8 mouse cellular contexts compared by ENCODE assay signal in the genomic region with DNA sequence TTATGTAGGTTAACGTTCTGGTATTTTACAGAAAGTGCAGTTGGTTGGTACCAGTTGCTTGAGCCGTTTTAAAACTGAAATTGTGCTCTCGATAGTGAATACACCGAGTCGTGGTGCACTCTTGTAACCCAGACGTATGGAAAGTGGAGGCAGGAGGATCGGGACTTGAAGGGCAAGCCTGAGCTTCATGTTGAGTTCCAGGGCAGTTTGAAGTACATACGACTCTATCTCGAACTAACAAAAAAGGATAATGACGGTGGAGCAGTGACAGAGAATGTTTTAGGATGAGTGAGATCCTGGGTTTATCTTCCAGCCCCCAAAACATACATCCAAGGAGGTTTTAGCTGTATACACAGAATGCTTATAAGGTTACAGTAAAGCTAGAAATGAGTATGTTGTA. TPM values are rescaled to one million over a fixed set of nuclear protein-coding genes. Genes with fewer than 3 reads are reported as not detected.
DNase-seq lines count a peak whose midpoint lies in the region; ATAC-seq and TF ChIP-seq lines count a peak whose summit lies in the region.

No protein-coding gene starts in this region.

- H3K9ac ChIP-seq in lung, embryonic 14.5 days: peak overlapping the region; percentile 83
- H3K9ac ChIP-seq in intestine, embryonic 15.5 days: peak overlapping the region; percentile 77
- peak overlapping the region; percentile 86 for H3K9ac ChIP-seq in neural tube, embryonic 13.5 days

- no peak for ATAC-seq in lung, embryonic 14.5 days (ENCODE audit: insufficient read depth)
- no peak for ATAC-seq in intestine, embryonic 15.5 days
- ATAC-seq in neural tube, embryonic 13.5 days (ENCODE audit: low read depth): no peak

- H3K4me3 ChIP-seq in lung, embryonic 14.5 days (ENCODE audit: low read depth, low read length): peak overlapping the region; percentile 81
- H3K4me3 ChIP-seq in embryonic facial prominence, embryonic 10.5 days: peak overlapping the region; percentile 94
- peak overlapping the region; percentile 75 for H3K4me3 ChIP-seq in intestine, embryonic 15.5 days (replicated peaks)
- peak overlapping the region; percentile 79 for H3K4me3 ChIP-seq in neural tube, embryonic 13.5 days

- peak overlapping the region; percentile 69 for H3K4me2 ChIP-seq in lung, embryonic 14.5 days
- H3K4me2 ChIP-seq in intestine, embryonic 15.5 days (replicated peaks): peak overlapping the region; percentile 66
- peak overlapping the region; percentile 83 for H3K4me2 ChIP-seq in neural tube, embryonic 13.5 days

- no peak for DNase-seq in lung, embryonic 14.5 days
- DNase-seq in lung, adult 18-20 months: no peak
- DNase-seq in embryonic facial prominence, embryonic 10.5 days (ENCODE audit: low spot score): no peak
- DNase-seq in layer of hippocampus, postnatal 10 days (ENCODE audit: low spot score in 2 of 2): no peak
- no peak for DNase-seq in right cerebral cortex, postnatal 4 days
- DNase-seq in cerebellum, postnatal 36 days: no peak

- H3K27me3 ChIP-seq in lung, embryonic 14.5 days (ENCODE audit: insufficient read depth, low read length): no peaks in the 10 kb centered on the region
- no peaks in the 10 kb centered on the region for H3K27me3 ChIP-seq in embryonic facial prominence, embryonic 10.5 days (replicated peaks; ENCODE audit: low read depth, poor library complexity, severe bottlenecking)
- no peaks in the 10 kb centered on the region for H3K27me3 ChIP-seq in intestine, embryonic 15.5 days (replicated peaks)
- H3K27me3 ChIP-seq in neural tube, embryonic 13.5 days: no peaks in the 10 kb centered on the region

- no peak for TF ChIP-seq CTCF in lung, embryonic 14.5 days (IDR thresholded peaks at IDR 0.05; ENCODE audit: low read depth)

- no peaks in the 10 kb centered on the region for H3K4me1 ChIP-seq in lung, embryonic 14.5 days (ENCODE audit: insufficient read depth)
- H3K4me1 ChIP-seq in embryonic facial prominence, embryonic 10.5 days: peaks cover 11% of the 10 kb centered on the region
- H3K4me1 ChIP-seq in intestine, embryonic 15.5 days (replicated peaks): peaks cover 5% of the 10 kb centered on the region
- H3K4me1 ChIP-seq in neural tube, embryonic 13.5 days (replicated peaks): peaks cover 27% of the 10 kb centered on the region

- WGBS in lung, embryonic 14.5 days: 8% methylated on average over 10 of the region's 10 CpGs
- 19% methylated on average over 10 of the region's 10 CpGs for WGBS in embryonic facial prominence, embryonic 10.5 days
- WGBS in intestine, embryonic 15.5 days: 6% methylated on average over 10 of the region's 10 CpGs
- WGBS in neural tube, embryonic 13.5 days: 13% methylated on average over 10 of the region's 10 CpGs

- peak overlapping the region; percentile 7; the same call in 1 of the 2 replicates for H3K27ac ChIP-seq in lung, embryonic 14.5 days (ENCODE audit: low read depth)
- peak overlapping the region; percentile 83; the same call in 1 of the 2 replicates for H3K27ac ChIP-seq in embryonic facial prominence, embryonic 10.5 days (replicated peaks)
- no peak overlapping the region for H3K27ac ChIP-seq in intestine, embryonic 15.5 days
- no peak overlapping the region for H3K27ac ChIP-seq in neural tube, embryonic 13.5 days (replicated peaks)

- H3K36me3 ChIP-seq in lung, embryonic 14.5 days (ENCODE audit: insufficient read depth): no peaks in the 10 kb centered on the region
- H3K36me3 ChIP-seq in embryonic facial prominence, embryonic 10.5 days (replicated peaks): no peaks in the 10 kb centered on the region
- no peaks in the 10 kb centered on the region for H3K36me3 ChIP-seq in intestine, embryonic 15.5 days
- H3K36me3 ChIP-seq in neural tube, embryonic 13.5 days: no peaks in the 10 kb centered on the region

- no peaks in the 10 kb centered on the region for H3K9me3 ChIP-seq in lung, embryonic 14.5 days (ENCODE audit: low read depth, low read length)
- no peaks in the 10 kb centered on the region for H3K9me3 ChIP-seq in embryonic facial prominence, embryonic 10.5 days
- no peaks in the 10 kb centered on the region for H3K9me3 ChIP-seq in intestine, embryonic 15.5 days
- no peaks in the 10 kb centered on the region for H3K9me3 ChIP-seq in neural tube, embryonic 13.5 days

RNA-seq across cellular contexts. Expression of gene Eif2ak1, which starts 0.9 kb away (rescaled TPM):
- polyA plus RNA-seq in lung, embryonic 14.5 days (2014; fragmentation: Nextera tagmentation; extraction: Ambion mirVana): 42.1 and 42.4 TPM in 2 replicates
- polyA plus RNA-seq in embryonic facial prominence, embryonic 10.5 days (2016; fragmentation: Nextera tagmentation; extraction: Ambion mirVana): 47.8 and 48.7 TPM in 2 replicates
- 32.4 and 32.6 TPM in 2 replicates for polyA plus RNA-seq in intestine, embryonic 15.5 days (2015; fragmentation: Nextera tagmentation; extraction: Ambion mirVana)
- polyA plus RNA-seq in neural tube, embryonic 13.5 days (2015; fragmentation: Nextera tagmentation; extraction: Ambion mirVana): 51.5 and 56.7 TPM in 2 replicates
- 10 to 100 TPM; 39.5 to 40.7 TPM for total RNA-seq in layer of hippocampus, postnatal 10 days (2021)

Comparison
In these comparisons a context has a peak if more than half of its experiments do, and no peak if none do; other contexts are left out.
1. H3K27ac ChIP-seq: peak in lung, embryonic 14.5 days (single experiment) and embryonic facial prominence, embryonic 10.5 days (single experiment); none in intestine, embryonic 15.5 days (single experiment) and neural tube, embryonic 13.5 days (single experiment).
2. Peak in every context shown above with its lines, with median percentiles within 50 percentile points of each other: H3K4me2 ChIP-seq, H3K4me3 ChIP-seq and H3K9ac ChIP-seq.